Mouse (Mus musculus) forebrain, embryonic 16.5 days (tissue): ENCODE measurements around the gene Ttc39b. TPM values are rescaled to one million over a fixed set of nuclear protein-coding genes. Genes with fewer than 3 reads are reported as not detected.

Source experiments
- polyA plus RNA-seq: library from polyadenylated mRNA; unstranded; fragments of >200 nt; fragmentation: Nextera tagmentation; extraction: Ambion mirVana; gene quantifications from 2 replicates; pipeline ENCODE4 v1.2.1, GENCODE M21; 2015

Gene Ttc39b
- polyA plus RNA-seq, 1 experiment from 2014 or later, result 12.1 TPM

Other genes with a start within 250 kb of the Ttc39b start
- gene Snapc3, start 93.5 kb upstream of the Ttc39b start, polyA plus RNA-seq, result 92.9 and 99.8 TPM in 2 replicates
- gene Psip1, start 162.2 kb upstream of the Ttc39b start, polyA plus RNA-seq, result 281 and 310 TPM in 2 replicates
- gene Ccdc171, start 201.3 kb upstream of the Ttc39b start, polyA plus RNA-seq, result 6.1 and 6.7 TPM in 2 replicates